In the genomic region with DNA sequence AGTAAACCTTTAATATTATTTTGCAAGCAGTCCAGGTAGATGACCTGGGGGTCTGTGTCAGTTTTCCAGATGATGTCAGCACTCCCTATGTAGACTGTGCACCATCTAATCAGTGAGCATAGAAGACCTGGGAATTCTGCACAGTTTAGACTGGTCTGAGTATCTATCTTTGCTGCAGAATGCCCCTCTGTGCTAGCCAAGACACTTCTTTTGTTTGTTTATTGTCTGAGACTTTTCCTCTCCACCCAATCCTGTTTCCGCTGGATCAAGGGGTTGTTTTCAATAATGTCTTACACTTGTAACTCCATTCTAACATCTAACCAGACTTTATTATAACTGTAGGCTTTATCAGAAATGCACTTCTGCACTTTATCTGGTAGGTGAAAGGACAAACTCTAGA, we compare ENCODE assay signal across 24 mouse cellular contexts.
DNase-seq lines count a peak whose midpoint lies in the region; ATAC-seq and TF ChIP-seq lines count a peak whose summit lies in the region.
"Had no signal": no experiment of that assay in that cellular context is flagged by ENCODE, and none has a peak within 500 bp of the region (broad histone marks: within the 10 kb centered on the region; RNA-seq: fewer than 3 reads in every experiment).

No protein-coding gene starts in this region.

- no peaks in the 10 kb centered on the region for H3K4me1 ChIP-seq in heart, embryonic 12.5 days (replicated peaks)
- H3K4me1 ChIP-seq in lung, postnatal 0 days (ENCODE audit: insufficient read depth, low read depth, low read length), result no peaks in the 10 kb centered on the region
- H3K4me1 ChIP-seq: limb, embryonic 15.5 days; neural tube, embryonic 13.5 days had no signal

- H3K4me2 ChIP-seq in heart, embryonic 12.5 days, result no peak overlapping the region
- no peak overlapping the region for H3K4me2 ChIP-seq in lung, postnatal 0 days (replicated peaks; ENCODE audit: low read depth, low read length)
- H3K4me2 ChIP-seq: limb, embryonic 15.5 days; neural tube, embryonic 13.5 days had no signal

- peak overlapping the region; percentile 46; the same call in 1 of the 2 replicates for H3K27ac ChIP-seq in gastrocnemius, adult 2 months
- H3K27ac ChIP-seq in heart, embryonic 12.5 days (ENCODE audit: poor library complexity, severe bottlenecking), result no peak overlapping the region
- no peak overlapping the region for H3K27ac ChIP-seq in lung, postnatal 0 days (ENCODE audit: low read length)
- H3K27ac ChIP-seq: limb, embryonic 15.5 days; liver, embryonic 14.5 days; neural tube, embryonic 13.5 days had no signal

- 0 out of 2 replicates have a peak, but pooled peaks have one; percentile 9 for ATAC-seq in heart, embryonic 12.5 days (ENCODE audit: insufficient number of reproducible peaks, low FRiP score)
- ATAC-seq in lung, postnatal 0 days, result peak; percentile 46
- ATAC-seq: forebrain, embryonic 16.5 days; intestine, postnatal 0 days; midbrain, embryonic 16.5 days had no signal

- no peak for TF ChIP-seq CTCF in gastrocnemius, adult 2 months (IDR thresholded peaks at IDR 0.05)
- no peak for TF ChIP-seq CTCF in lung, postnatal 0 days (IDR thresholded peaks at IDR 0.05)

- intact Hi-C loops in gastrocnemius, adult 2 months (cut with DNase I), result no loop called here
- intact Hi-C loops in gastrocnemius, postnatal 36 days (cut with DNase I), result no loop called here

- no peaks in the 10 kb centered on the region for H3K36me3 ChIP-seq in heart, embryonic 12.5 days
- H3K36me3 ChIP-seq in lung, postnatal 0 days (ENCODE audit: insufficient read depth, low read length), result no peaks in the 10 kb centered on the region
- H3K36me3 ChIP-seq: limb, embryonic 15.5 days; neural tube, embryonic 13.5 days had no signal

- no peaks in the 10 kb centered on the region for H3K27me3 ChIP-seq in heart, embryonic 12.5 days (replicated peaks)
- H3K27me3 ChIP-seq in lung, postnatal 0 days (replicated peaks; ENCODE audit: insufficient read depth, low read length), result no peaks in the 10 kb centered on the region
- H3K27me3 ChIP-seq: limb, embryonic 15.5 days; neural tube, embryonic 13.5 days had no signal

- H3K9ac ChIP-seq in heart, embryonic 12.5 days, result no peak overlapping the region
- no peak overlapping the region for H3K9ac ChIP-seq in lung, postnatal 0 days (replicated peaks; ENCODE audit: low read depth)
- H3K9ac ChIP-seq: limb, embryonic 15.5 days; liver, embryonic 14.5 days; neural tube, embryonic 13.5 days had no signal

- DNase-seq in gastrocnemius, adult 2 months, result no peak
- DNase-seq in gastrocnemius, postnatal 36 days, result no peak
- DNase-seq in heart, postnatal 4 days, result no peak
- peak; percentile 7 for DNase-seq in ZHBTc4 (ENCODE audit: low read depth, low spot score)
- peak; percentile 20 for DNase-seq in lung, postnatal 0 days (ENCODE audit: low spot score)
- DNase-seq in cerebellum, postnatal 10 days, result no peak
- no peak for DNase-seq in T-cell, adult 2 months (ENCODE audit: low spot score)
- DNase-seq: adrenal gland, postnatal 10 days; cerebellum, adult 2 months; cerebellum, postnatal 36 days; embryo, embryonic 11 days; gastrocnemius, postnatal 14 days; kidney, postnatal 25 days; right cerebral cortex, adult 18-20 months; right cerebral cortex, postnatal 4 days; thymus, postnatal 25 days had no signal

- no peak overlapping the region for H3K4me3 ChIP-seq in gastrocnemius, adult 2 months
- H3K4me3 ChIP-seq in heart, embryonic 12.5 days, result no peak overlapping the region
- H3K4me3 ChIP-seq in lung, postnatal 0 days (ENCODE audit: low read depth, low read length), result no peak overlapping the region
- H3K4me3 ChIP-seq: limb, embryonic 15.5 days; myocyte; neural tube, embryonic 13.5 days had no signal

- WGBS in heart, embryonic 12.5 days, result 57% methylated on average over 1 of the region's 1 CpGs
- 33% methylated on average over 1 of the region's 1 CpGs for WGBS in lung, postnatal 0 days

- H3K9me3 ChIP-seq in heart, embryonic 12.5 days (replicated peaks), result no peaks in the 10 kb centered on the region
- no peaks in the 10 kb centered on the region for H3K9me3 ChIP-seq in lung, postnatal 0 days (ENCODE audit: low read length)
- H3K9me3 ChIP-seq: limb, embryonic 15.5 days; neural tube, embryonic 13.5 days had no signal

- TF ChIP-seq EP300 in lung, postnatal 0 days (IDR thresholded peaks at IDR 0.05), result peak; percentile 62

Comparison
In these comparisons a context has a peak if more than half of its experiments do, and no peak if none do; other contexts are left out.
1. DNase-seq: peak in ZHBTc4 (single experiment) and lung, postnatal 0 days (single experiment); none in gastrocnemius, adult 2 months (single experiment), gastrocnemius, postnatal 36 days (0 of 2), heart, postnatal 4 days (single experiment), cerebellum, postnatal 10 days (0 of 2) and T-cell, adult 2 months (single experiment).